Mouse (Mus musculus): ENCODE measurements around the gene Prlr. TPM values are rescaled to one million over a fixed set of nuclear protein-coding genes. Genes with fewer than 3 reads are reported as not detected.

Prlr gene
- polyA plus RNA-seq, 1 experiment, result 1.1 TPM

- 3% methylated on average over 30 of the region's 30 CpGs for WGBS
- no peak for TF ChIP-seq POLR2A (IDR thresholded peaks at IDR 0.05; ENCODE audit: borderline replicate concordance, control insufficient read depth, low read depth, low read length)
- TF ChIP-seq CTCF (IDR thresholded peaks at IDR 0.05; ENCODE audit: control insufficient read depth, insufficient read depth, low read length), result no peak
- Histone ChIP-seq H3K4me3 (replicated peaks; ENCODE audit: control insufficient read depth, low read depth, low read length) (peak overlapping the region; percentile 24), H3K4me1 (ENCODE audit: control insufficient read depth, insufficient read depth, low read length) (no peaks in the 10 kb centered on the region; the same call in 1 of the 2 replicates), H3K27ac (ENCODE audit: control insufficient read depth, insufficient read depth, low read depth, low read length, poor library complexity) (no peak overlapping the region; the same call in 1 of the 2 replicates)
These were observed 587 bp downstream of the Prlr start for GRCm38 (mm10) chr15:10177519-10178130.

- H3K27ac ChIP-seq (ENCODE audit: control insufficient read depth, insufficient read depth, low read depth, low read length, poor library complexity), result no peak overlapping the region; the same call in 1 of the 2 replicates
- H3K4me1 ChIP-seq (ENCODE audit: control insufficient read depth, insufficient read depth, low read length), result no peaks in the 10 kb centered on the region; the same call in 1 of the 2 replicates
- 9% methylated on average over 10 of the region's 10 CpGs for WGBS
- H3K4me3 ChIP-seq (replicated peaks; ENCODE audit: control insufficient read depth, low read depth, low read length), result peak overlapping the region; percentile 24
- no peak for TF ChIP-seq CTCF (IDR thresholded peaks at IDR 0.05; ENCODE audit: control insufficient read depth, insufficient read depth, low read length)
- no peak for TF ChIP-seq POLR2A (IDR thresholded peaks at IDR 0.05; ENCODE audit: borderline replicate concordance, control insufficient read depth, low read depth, low read length)
These were observed 1.1 kb downstream of the Prlr start for GRCm38 (mm10) chr15:10178131-10178566.

GRCm38 (mm10) chr15:10180694-10181093 is 3.7 kb downstream of the Prlr start:
- no peak overlapping the region for H3K4me3 ChIP-seq (replicated peaks; ENCODE audit: control insufficient read depth, low read depth, low read length)
- TF ChIP-seq POLR2A (IDR thresholded peaks at IDR 0.05; ENCODE audit: borderline replicate concordance, control insufficient read depth, low read depth, low read length) (no peak), CTCF (IDR thresholded peaks at IDR 0.05; ENCODE audit: control insufficient read depth, insufficient read depth, low read length) (no peak)

GRCm38 (mm10) chr15:10192101-10192630 is 15.1 kb downstream of the Prlr start:
- Histone ChIP-seq H3K27ac (ENCODE audit: control insufficient read depth, insufficient read depth, low read depth, low read length, poor library complexity) (no peak overlapping the region), H3K4me3 (replicated peaks; ENCODE audit: control insufficient read depth, low read depth, low read length) (no peak overlapping the region), H3K4me1 (ENCODE audit: control insufficient read depth, insufficient read depth, low read length) (no peaks in the 10 kb centered on the region)
- 75% methylated on average over 6 of the region's 6 CpGs for WGBS
- TF ChIP-seq CTCF (IDR thresholded peaks at IDR 0.05; ENCODE audit: control insufficient read depth, insufficient read depth, low read length) (no peak), POLR2A (IDR thresholded peaks at IDR 0.05; ENCODE audit: borderline replicate concordance, control insufficient read depth, low read depth, low read length) (no peak)

More at GRCm38 (mm10) chr15:10180694-10181093, 3.7 kb downstream of the Prlr start:
- 70% methylated on average over 4 of the region's 4 CpGs for WGBS
- Histone ChIP-seq H3K4me1 (ENCODE audit: control insufficient read depth, insufficient read depth, low read length) (no peaks in the 10 kb centered on the region; the same call in 1 of the 2 replicates), H3K27ac (ENCODE audit: control insufficient read depth, insufficient read depth, low read depth, low read length, poor library complexity) (no peak overlapping the region)

- no peak overlapping the region for H3K4me3 ChIP-seq (replicated peaks; ENCODE audit: control insufficient read depth, low read depth, low read length)
- no peak overlapping the region for H3K27ac ChIP-seq (ENCODE audit: control insufficient read depth, insufficient read depth, low read depth, low read length, poor library complexity)
- 83% methylated on average over 5 of the region's 5 CpGs for WGBS
- TF ChIP-seq POLR2A (IDR thresholded peaks at IDR 0.05; ENCODE audit: borderline replicate concordance, control insufficient read depth, low read depth, low read length), result no peak
- no peak for TF ChIP-seq CTCF (IDR thresholded peaks at IDR 0.05; ENCODE audit: control insufficient read depth, insufficient read depth, low read length)
- H3K4me1 ChIP-seq (ENCODE audit: control insufficient read depth, insufficient read depth, low read length), result no peaks in the 10 kb centered on the region
These were observed 24.0 kb downstream of the Prlr start for GRCm38 (mm10) chr15:10200991-10201390.

GRCm38 (mm10) chr15:10202504-10203302 is 25.7 kb downstream of the Prlr start:
- WGBS, result 83% methylated on average over 7 of the region's 7 CpGs
- no peak for TF ChIP-seq CTCF (IDR thresholded peaks at IDR 0.05; ENCODE audit: control insufficient read depth, insufficient read depth, low read length)
- no peak for TF ChIP-seq POLR2A (IDR thresholded peaks at IDR 0.05; ENCODE audit: borderline replicate concordance, control insufficient read depth, low read depth, low read length)
- H3K4me3 ChIP-seq (replicated peaks; ENCODE audit: control insufficient read depth, low read depth, low read length), result no peak overlapping the region
- no peak overlapping the region for H3K27ac ChIP-seq (ENCODE audit: control insufficient read depth, insufficient read depth, low read depth, low read length, poor library complexity)
- H3K4me1 ChIP-seq (ENCODE audit: control insufficient read depth, insufficient read depth, low read length), result no peaks in the 10 kb centered on the region

- TF ChIP-seq CTCF (IDR thresholded peaks at IDR 0.05; ENCODE audit: control insufficient read depth, insufficient read depth, low read length), result no peak
- TF ChIP-seq POLR2A (IDR thresholded peaks at IDR 0.05; ENCODE audit: borderline replicate concordance, control insufficient read depth, low read depth, low read length), result no peak
- 35% methylated on average over 4 of the region's 4 CpGs for WGBS
- no peak overlapping the region for H3K27ac ChIP-seq (ENCODE audit: control insufficient read depth, insufficient read depth, low read depth, low read length, poor library complexity)
- no peaks in the 10 kb centered on the region for H3K4me1 ChIP-seq (ENCODE audit: control insufficient read depth, insufficient read depth, low read length)
- no peak overlapping the region for H3K4me3 ChIP-seq (replicated peaks; ENCODE audit: control insufficient read depth, low read depth, low read length)
These were observed 33.3 kb downstream of the Prlr start for GRCm38 (mm10) chr15:10210261-10210770.

- Histone ChIP-seq H3K4me3 (replicated peaks; ENCODE audit: control insufficient read depth, low read depth, low read length) (no peak overlapping the region), H3K4me1 (ENCODE audit: control insufficient read depth, insufficient read depth, low read length) (no peaks in the 10 kb centered on the region), H3K27ac (ENCODE audit: control insufficient read depth, insufficient read depth, low read depth, low read length, poor library complexity) (no peak overlapping the region)
- TF ChIP-seq POLR2A (IDR thresholded peaks at IDR 0.05; ENCODE audit: borderline replicate concordance, control insufficient read depth, low read depth, low read length) (no peak), CTCF (IDR thresholded peaks at IDR 0.05; ENCODE audit: control insufficient read depth, insufficient read depth, low read length) (no peak)
These were observed 35.0 kb downstream of the Prlr start for GRCm38 (mm10) chr15:10211992-10212391.
